Mouse (Mus musculus): ENCODE data around the gene Aldh16a1. TPM values are rescaled to one million over a fixed set of nuclear protein-coding genes. Genes with fewer than 3 reads are reported as not detected.
"Not testable (repeated sequence)": the region's sequence is repeated elsewhere in the genome, so short reads cannot be mapped to it uniquely, and the experiment has no call there.

Aldh16a1 gene
- polyA plus RNA-seq, 1 experiment from 2014 or later, result 49.1 TPM

- Histone ChIP-seq H3K36me3 (0 out of 2 replicates have a peak, but pooled peaks cover 2% of the 10 kb centered on the region), H3K9ac (peak within 1 kb of the TSS; percentile 54), H3K4me2 (peak within 1 kb of the TSS; percentile 56), H3K27ac (peak within 1 kb of the TSS; percentile 96), H3K9me3 (no peaks in the 10 kb centered on the region), H3K4me1 (peaks cover 28% of the 10 kb centered on the region), H3K4me3 (peak within 1 kb of the TSS; percentile 39), H3K27me3 (no peaks in the 10 kb centered on the region)
- peak; percentile 91 for ATAC-seq (ENCODE audit: insufficient number of reproducible peaks, low FRiP score, low TSS enrichment, low read depth)
- 13% methylated on average over 7 of the region's 7 CpGs for WGBS
Measured at GRCm38 (mm10) chr7:45103652-45104180, 50.7 kb downstream of the Aldh16a1 start, which contains the start of gene Fcgrt. Gene Fcgrt, minus strand, starts transcription at chr7:45103851.

- 0 out of 2 replicates have a peak, but pooled peaks cover 2% of the 10 kb centered on the region for H3K36me3 ChIP-seq
- H3K9me3 ChIP-seq, result no peaks in the 10 kb centered on the region
- peak overlapping the region; percentile 39 for H3K4me3 ChIP-seq
- peak overlapping the region; percentile 54 for H3K9ac ChIP-seq
- peak overlapping the region; percentile 96 for H3K27ac ChIP-seq
- no peaks in the 10 kb centered on the region for H3K27me3 ChIP-seq
- H3K4me1 ChIP-seq, result peaks cover 28% of the 10 kb centered on the region
- 66% methylated on average over 9 of the region's 9 CpGs for WGBS
- no peak; the same call in 1 of the 2 replicates for ATAC-seq (ENCODE audit: insufficient number of reproducible peaks, low FRiP score, low TSS enrichment, low read depth)
- H3K4me2 ChIP-seq, result peak overlapping the region; percentile 56
Measured at GRCm38 (mm10) chr7:45102940-45103585, 51.3 kb downstream of the Aldh16a1 start.

- no peaks in the 10 kb centered on the region for H3K9me3 ChIP-seq
- H3K36me3 ChIP-seq, result 0 out of 2 replicates have a peak, but pooled peaks cover 2% of the 10 kb centered on the region
- WGBS, result 84% methylated on average over 11 of the region's 11 CpGs
- H3K4me2 ChIP-seq, result peak overlapping the region; percentile 56
- H3K9ac ChIP-seq, result 0 out of 2 replicates have a peak overlapping the region, but pooled peaks have one; percentile 14
- peak overlapping the region; percentile 39 for H3K4me3 ChIP-seq
- peaks cover 28% of the 10 kb centered on the region for H3K4me1 ChIP-seq
- H3K27me3 ChIP-seq, result no peaks in the 10 kb centered on the region
- no peak for ATAC-seq (ENCODE audit: insufficient number of reproducible peaks, low FRiP score, low TSS enrichment, low read depth)
- peak overlapping the region; percentile 96; the same call in 1 of the 2 replicates for H3K27ac ChIP-seq
Measured at GRCm38 (mm10) chr7:45102441-45102840, 51.9 kb downstream of the Aldh16a1 start.

GRCm38 (mm10) chr7:45100046-45100445 is 54.3 kb downstream of the Aldh16a1 start:
- Histone ChIP-seq H3K36me3 (peaks cover 10% of the 10 kb centered on the region), H3K27ac (peak overlapping the region; percentile 3; the same call in 1 of the 2 replicates), H3K27me3 (no peaks in the 10 kb centered on the region), H3K4me1 (peaks cover 28% of the 10 kb centered on the region), H3K9me3 (no peaks in the 10 kb centered on the region), H3K4me2 (no peak overlapping the region), H3K9ac (no peak overlapping the region), H3K4me3 (no peak overlapping the region)
- ATAC-seq (ENCODE audit: insufficient number of reproducible peaks, low FRiP score, low TSS enrichment, low read depth), result no peak
- 87% methylated on average over 6 of the region's 6 CpGs for WGBS

GRCm38 (mm10) chr7:45098541-45099240 is 55.7 kb downstream of the Aldh16a1 start:
- no peak overlapping the region for H3K4me2 ChIP-seq
- no peak for ATAC-seq (ENCODE audit: insufficient number of reproducible peaks, low FRiP score, low TSS enrichment, low read depth)

GRCm38 (mm10) chr7:45097479-45097878 is 56.9 kb downstream of the Aldh16a1 start:
- H3K27me3 ChIP-seq, result no peaks in the 10 kb centered on the region
- H3K4me2 ChIP-seq, result no peak overlapping the region
- peaks cover 24% of the 10 kb centered on the region for H3K4me1 ChIP-seq
- H3K27ac ChIP-seq, result peak overlapping the region; percentile 6; the same call in 1 of the 2 replicates
- no peak overlapping the region for H3K9ac ChIP-seq
- 64% methylated on average over 6 of the region's 6 CpGs for WGBS
- H3K36me3 ChIP-seq, result peaks cover 10% of the 10 kb centered on the region
- no peak for ATAC-seq (ENCODE audit: insufficient number of reproducible peaks, low FRiP score, low TSS enrichment, low read depth)
- no peak overlapping the region for H3K4me3 ChIP-seq
- no peaks in the 10 kb centered on the region for H3K9me3 ChIP-seq

More at GRCm38 (mm10) chr7:45098541-45099240, 55.7 kb downstream of the Aldh16a1 start:
- H3K4me1 ChIP-seq, result peaks cover 27% of the 10 kb centered on the region
- WGBS, result 88% methylated on average over 8 of the region's 8 CpGs
- no peak overlapping the region for H3K9ac ChIP-seq
- no peak overlapping the region for H3K27ac ChIP-seq
- peaks cover 10% of the 10 kb centered on the region for H3K36me3 ChIP-seq
- H3K4me3 ChIP-seq, result no peak overlapping the region
- H3K9me3 ChIP-seq, result no peaks in the 10 kb centered on the region
- no peaks in the 10 kb centered on the region for H3K27me3 ChIP-seq

- peaks cover 20% of the 10 kb centered on the region for H3K4me1 ChIP-seq
- 95% methylated on average over 14 of the region's 14 CpGs for WGBS
- not testable (repeated sequence) for H3K4me2 ChIP-seq; H3K27ac ChIP-seq; H3K9me3 ChIP-seq; H3K36me3 ChIP-seq; H3K9ac ChIP-seq; H3K4me3 ChIP-seq; H3K27me3 ChIP-seq; ATAC-seq (ENCODE audit: insufficient number of reproducible peaks, low FRiP score, low TSS enrichment, low read depth)
Measured at GRCm38 (mm10) chr7:45095965-45096364, 58.4 kb downstream of the Aldh16a1 start.

GRCm38 (mm10) chr7:45095367-45095766 is 59.0 kb downstream of the Aldh16a1 start:
- Histone ChIP-seq H3K4me2 (no peak overlapping the region), H3K27ac (no peak overlapping the region), H3K4me1 (peaks cover 26% of the 10 kb centered on the region), H3K9me3 (no peaks in the 10 kb centered on the region), H3K9ac (no peak overlapping the region), H3K36me3 (peaks cover 11% of the 10 kb centered on the region), H3K4me3 (no peak overlapping the region), H3K27me3 (no peaks in the 10 kb centered on the region)
- WGBS, result 82% methylated on average over 6 of the region's 6 CpGs
- no peak for ATAC-seq (ENCODE audit: insufficient number of reproducible peaks, low FRiP score, low TSS enrichment, low read depth)

GRCm38 (mm10) chr7:45094121-45094520 is 60.3 kb downstream of the Aldh16a1 start:
- 9% methylated on average over 7 of the region's 7 CpGs for WGBS
- no peak for ATAC-seq (ENCODE audit: insufficient number of reproducible peaks, low FRiP score, low TSS enrichment, low read depth)
- Histone ChIP-seq H3K4me2 (no peak overlapping the region), H3K27ac (peak overlapping the region; percentile 93), H3K9ac (no peak overlapping the region), H3K27me3 (no peaks in the 10 kb centered on the region), H3K4me3 (no peak overlapping the region), H3K36me3 (peaks cover 13% of the 10 kb centered on the region), H3K9me3 (no peaks in the 10 kb centered on the region), H3K4me1 (peaks cover 29% of the 10 kb centered on the region)

- peak overlapping the region; percentile 93 for H3K27ac ChIP-seq
- no peak overlapping the region for H3K9ac ChIP-seq
- 24% methylated on average over 18 of the region's 18 CpGs for WGBS
- H3K4me1 ChIP-seq, result peaks cover 31% of the 10 kb centered on the region
- H3K4me3 ChIP-seq, result no peak overlapping the region
- H3K27me3 ChIP-seq, result no peaks in the 10 kb centered on the region
- H3K36me3 ChIP-seq, result peaks cover 14% of the 10 kb centered on the region
- peak overlapping the region; percentile 8; the same call in 1 of the 2 replicates for H3K4me2 ChIP-seq
- ATAC-seq (ENCODE audit: insufficient number of reproducible peaks, low FRiP score, low TSS enrichment, low read depth), result no peak
- H3K9me3 ChIP-seq, result no peaks in the 10 kb centered on the region
Measured at GRCm38 (mm10) chr7:45093516-45093905, 60.9 kb downstream of the Aldh16a1 start.

GRCm38 (mm10) chr7:45092828-45093515 is 61.4 kb downstream of the Aldh16a1 start:
- peak overlapping the region; percentile 93 for H3K27ac ChIP-seq
- no peak overlapping the region for H3K4me3 ChIP-seq
- H3K4me2 ChIP-seq, result peak overlapping the region; percentile 8; the same call in 1 of the 2 replicates
- peaks cover 19% of the 10 kb centered on the region for H3K36me3 ChIP-seq
- H3K27me3 ChIP-seq, result no peaks in the 10 kb centered on the region
- no peak for ATAC-seq (ENCODE audit: insufficient number of reproducible peaks, low FRiP score, low TSS enrichment, low read depth)
- 28% methylated on average over 12 of the region's 12 CpGs for WGBS
- H3K9ac ChIP-seq, result no peak overlapping the region
- peaks cover 34% of the 10 kb centered on the region for H3K4me1 ChIP-seq
- no peaks in the 10 kb centered on the region for H3K9me3 ChIP-seq

Data from limb, embryonic 15.5 days (tissue).